Mouse (Mus musculus) gastrocnemius, adult 2 months (tissue): ENCODE measurements at regions not wholly inside any gene's neighbourhood (a gene's known extent, or its start where the extent isn't known, plus 50 kb on each side); places are given as distances from the start of the nearest gene placed in this dataset.
"Not testable (repeated sequence)": the region's sequence is repeated elsewhere in the genome, so short reads cannot be mapped to it uniquely, and the experiment has no call there.

ENCODE experiments used
- DNase-seq: peaks from one replicate; pipeline ENCODE4 v3.0.0; 2022
- H3K27ac ChIP-seq: fragments of 200-600 bp; 2 replicates; pipeline ENCODE4 v1.8.1; 2022; ENCODE audit warnings: mild to moderate bottlenecking
- H3K4me3 ChIP-seq: fragments of 200-600 bp; 2 replicates; pipeline ENCODE4 v1.8.1; 2022; ENCODE audit warnings: mild to moderate bottlenecking, moderate library complexity
- CTCF ChIP-seq: fragments of 200-600 bp; IDR thresholded peaks from 2 replicates; pipeline ENCODE4 v1.8.1; 2022; ENCODE audit warnings: antibody characterized with exemption, mild to moderate bottlenecking, moderate library complexity
- intact Hi-C: fragments of 180-260 bp; cut with DNase I; formaldehyde crosslinking; loops from one replicate; pipeline ENCODE4 v1.15.1; 2025

DNA sequence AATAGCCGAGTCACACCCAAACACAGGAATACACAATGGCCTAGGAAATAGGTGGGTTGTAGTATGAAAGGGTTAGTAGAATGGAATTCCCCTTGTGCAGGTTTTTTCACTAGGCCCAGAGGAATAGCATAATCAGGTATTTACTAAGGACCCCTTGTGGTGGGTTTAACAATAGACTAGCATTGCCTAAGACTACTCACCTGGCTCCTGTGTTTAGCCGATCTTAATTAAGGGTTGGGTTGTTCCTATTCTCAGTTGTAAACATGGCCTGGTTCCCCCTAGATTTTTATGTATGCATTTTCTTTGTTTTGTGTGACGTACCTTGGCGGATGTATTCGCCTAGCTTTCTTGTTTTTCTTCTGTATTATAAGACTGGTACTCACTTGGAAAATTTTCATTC lies 90.8 kb upstream of the Srd5a2 start:
- DNase-seq, H3K27ac ChIP-seq, intact Hi-C loops, H3K4me3 ChIP-seq: not testable (repeated sequence)

DNA sequence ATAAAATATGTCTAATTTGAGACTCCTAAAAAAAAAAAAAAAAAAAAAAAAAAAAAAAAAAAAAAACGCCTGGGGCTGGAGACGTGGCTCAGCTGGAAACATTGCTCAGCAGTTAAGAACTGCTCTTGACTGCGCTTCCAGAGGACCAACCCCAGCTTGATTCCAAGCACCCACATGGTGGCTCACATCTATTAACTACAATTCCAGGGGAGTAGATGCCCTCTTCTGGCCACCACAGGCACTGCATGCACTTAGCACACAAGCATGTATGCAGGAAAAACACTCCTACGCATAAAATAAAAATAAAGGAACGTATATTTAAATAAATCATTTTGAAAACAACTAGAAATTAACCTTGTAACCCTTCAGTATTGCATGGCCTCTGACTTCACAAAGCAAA lies 87.3 kb upstream of the Srd5a2 start:
- peak; percentile 55 for TF ChIP-seq CTCF
- no peak for DNase-seq
- H3K27ac ChIP-seq, result no peak overlapping the region
- intact Hi-C loops, result no loop called here
- H3K4me3 ChIP-seq, result no peak overlapping the region

DNA sequence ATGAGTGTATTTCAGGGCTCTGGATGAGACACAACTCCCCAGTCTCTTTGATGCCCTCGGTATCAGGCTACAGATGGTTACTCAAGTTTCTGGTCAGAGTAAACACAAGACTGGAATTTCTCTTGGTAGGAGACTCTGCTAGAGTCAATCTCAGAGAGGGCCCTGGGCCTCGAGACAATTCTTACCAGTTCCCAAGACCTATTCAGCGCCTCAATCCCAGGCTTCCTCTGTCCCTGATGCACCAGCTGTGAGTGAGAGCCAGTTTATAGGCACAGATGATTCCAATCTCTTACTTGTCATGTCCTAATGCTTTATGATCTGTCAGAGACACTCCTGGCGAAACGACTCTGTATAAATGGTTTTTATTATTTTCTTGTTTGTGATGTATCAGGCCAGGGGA lies 83.8 kb upstream of the Srd5a2 start:
- no peak for TF ChIP-seq CTCF
- DNase-seq, result no peak
- H3K27ac ChIP-seq, result no peak overlapping the region
- H3K4me3 ChIP-seq, result no peak overlapping the region
- intact Hi-C loops, result no loop called here

DNA sequence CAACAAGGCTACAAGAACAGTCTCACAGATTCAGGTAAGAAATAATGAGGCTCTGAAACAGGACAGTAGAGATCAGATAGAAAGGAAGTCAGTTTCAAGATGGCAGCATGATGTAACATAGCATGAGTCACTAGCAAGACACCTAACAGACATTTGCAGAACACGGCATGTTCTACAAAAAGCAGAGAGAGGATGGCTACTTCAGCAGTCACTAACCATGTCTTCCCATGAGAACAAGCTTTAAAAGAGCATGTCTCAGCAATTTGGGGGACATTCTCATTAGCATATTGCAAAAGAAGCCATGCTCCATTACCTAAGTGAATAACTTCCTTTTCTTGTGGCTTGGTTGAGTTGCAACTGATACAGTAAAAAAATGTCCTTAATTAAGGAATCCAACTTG lies 75.2 kb upstream of the Srd5a2 start:
- Histone ChIP-seq H3K27ac (no peak overlapping the region), H3K4me3 (no peak overlapping the region)
- no peak for TF ChIP-seq CTCF
- intact Hi-C loops, result no loop called here
- no peak for DNase-seq

DNA sequence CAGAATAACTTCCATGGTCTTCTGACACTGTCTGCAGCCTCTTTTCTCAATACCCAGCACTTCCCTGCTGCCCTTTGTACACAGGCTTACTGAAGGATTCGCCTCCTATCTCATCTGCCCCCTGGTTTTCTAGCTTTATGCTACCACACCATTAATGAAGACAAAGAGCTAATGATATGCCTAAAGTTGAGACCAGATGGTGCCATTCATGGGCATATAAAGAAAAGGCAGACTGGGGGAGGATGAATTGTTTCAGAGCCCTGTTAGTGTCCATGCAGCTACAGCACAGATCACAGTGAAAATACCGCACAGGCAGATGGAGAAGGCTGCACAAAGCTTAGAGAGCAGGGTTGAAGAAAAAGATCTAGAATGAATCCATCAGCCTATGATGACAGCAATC lies 73.3 kb upstream of the Srd5a2 start:
- no peak overlapping the region for H3K27ac ChIP-seq
- H3K4me3 ChIP-seq, result no peak overlapping the region
- no peak for DNase-seq
- no peak for TF ChIP-seq CTCF
- intact Hi-C loops, result no loop called here
